In genomic region chr9:104080038-104080437, GRCm38 (mm10) we compare ENCODE assay signal across 26 mouse cellular contexts. TPM values are rescaled to one million over a fixed set of nuclear protein-coding genes. Genes with fewer than 3 reads are reported as not detected.
"Had no signal": no experiment of that assay in that cellular context is flagged by ENCODE, and none has a peak within 500 bp of the region (broad histone marks: within the 10 kb centered on the region; RNA-seq: fewer than 3 reads in every experiment).

No protein-coding gene starts in this region.

- H3K27ac ChIP-seq: embryonic facial prominence, embryonic 10.5 days; embryonic facial prominence, embryonic 12.5 days; embryonic facial prominence, embryonic 13.5 days; embryonic facial prominence, embryonic 15.5 days; forebrain, embryonic 10.5 days; forebrain, embryonic 12.5 days; forebrain, embryonic 13.5 days; forebrain, embryonic 15.5 days; gastrocnemius, adult 2 months; heart, adult 2 months; heart, embryonic 10.5 days had no signal

- H3K4me1 ChIP-seq: embryonic facial prominence, embryonic 10.5 days; embryonic facial prominence, embryonic 12.5 days; embryonic facial prominence, embryonic 13.5 days; embryonic facial prominence, embryonic 15.5 days; forebrain, embryonic 10.5 days; forebrain, embryonic 12.5 days; forebrain, embryonic 13.5 days; forebrain, embryonic 15.5 days; heart, embryonic 10.5 days had no signal

- H3K36me3 ChIP-seq: embryonic facial prominence, embryonic 10.5 days; embryonic facial prominence, embryonic 12.5 days; embryonic facial prominence, embryonic 15.5 days; forebrain, embryonic 10.5 days had no signal

- H3K4me2 ChIP-seq: embryonic facial prominence, embryonic 12.5 days; embryonic facial prominence, embryonic 13.5 days; embryonic facial prominence, embryonic 15.5 days; forebrain, embryonic 12.5 days; forebrain, embryonic 13.5 days; forebrain, embryonic 15.5 days had no signal

- H3K9ac ChIP-seq: embryonic facial prominence, embryonic 12.5 days; embryonic facial prominence, embryonic 13.5 days; embryonic facial prominence, embryonic 15.5 days; forebrain, embryonic 12.5 days; forebrain, embryonic 13.5 days; forebrain, embryonic 15.5 days; forebrain, postnatal 0 days had no signal

- H3K9me3 ChIP-seq: embryonic facial prominence, embryonic 10.5 days; embryonic facial prominence, embryonic 12.5 days; embryonic facial prominence, embryonic 13.5 days; embryonic facial prominence, embryonic 15.5 days; forebrain, embryonic 10.5 days; forebrain, embryonic 12.5 days; forebrain, embryonic 13.5 days; forebrain, embryonic 15.5 days; heart, embryonic 10.5 days had no signal

- H3K4me3 ChIP-seq: embryonic facial prominence, embryonic 10.5 days; embryonic facial prominence, embryonic 12.5 days; embryonic facial prominence, embryonic 13.5 days; embryonic facial prominence, embryonic 15.5 days; erythroblast, embryonic 14.5 days; forebrain, embryonic 10.5 days; forebrain, embryonic 12.5 days; forebrain, embryonic 13.5 days; forebrain, embryonic 15.5 days; gastrocnemius, adult 2 months; heart, adult 2 months; heart, embryonic 10.5 days had no signal

- DNase-seq: cerebellum, adult 8-10 months; cerebellum, adult 9-11 months; gastrocnemius, postnatal 14 days; gastrocnemius, postnatal 25 days; gastrocnemius, postnatal 36 days had no signal

- ATAC-seq: forebrain, embryonic 13.5 days; forebrain, embryonic 14.5 days; forebrain, embryonic 15.5 days; forebrain, embryonic 16.5 days had no signal

- H3K27me3 ChIP-seq: embryonic facial prominence, embryonic 12.5 days; embryonic facial prominence, embryonic 13.5 days; embryonic facial prominence, embryonic 15.5 days; forebrain, embryonic 12.5 days; forebrain, embryonic 13.5 days; forebrain, embryonic 15.5 days had no signal

RNA-seq across cellular contexts. Expression of gene Acad11, which starts 16.9 kb away (rescaled TPM):
- polyA plus RNA-seq: erythroblast, embryonic 14.5 days had no signal

RNA-seq across cellular contexts. Expression of gene Gm28305, which starts 39.6 kb away (rescaled TPM):
- polyA plus RNA-seq: cortical plate, adult 2 months; embryonic facial prominence, embryonic 10.5 days; embryonic facial prominence, embryonic 11.5 days; embryonic facial prominence, embryonic 12.5 days; embryonic facial prominence, embryonic 13.5 days; embryonic facial prominence, embryonic 14.5 days; embryonic facial prominence, embryonic 15.5 days; erythroblast, embryonic 14.5 days; forebrain, embryonic 10.5 days; forebrain, embryonic 11.5 days; forebrain, embryonic 12.5 days; forebrain, embryonic 13.5 days; forebrain, embryonic 14.5 days; forebrain, embryonic 15.5 days; forebrain, embryonic 16.5 days; forebrain, postnatal 0 days; frontal cortex, adult 2 months; gonadal fat pad, adult 2 months; heart, adult 2 months; heart, embryonic 10.5 days had no signal

RNA-seq across cellular contexts. Expression of gene Ackr4, which starts 46.7 kb away (rescaled TPM):
- polyA plus RNA-seq: erythroblast, embryonic 14.5 days had no signal
